Mouse (Mus musculus): ENCODE results near the gene Olfr1135.

The Olfr1135 gene

DNA sequence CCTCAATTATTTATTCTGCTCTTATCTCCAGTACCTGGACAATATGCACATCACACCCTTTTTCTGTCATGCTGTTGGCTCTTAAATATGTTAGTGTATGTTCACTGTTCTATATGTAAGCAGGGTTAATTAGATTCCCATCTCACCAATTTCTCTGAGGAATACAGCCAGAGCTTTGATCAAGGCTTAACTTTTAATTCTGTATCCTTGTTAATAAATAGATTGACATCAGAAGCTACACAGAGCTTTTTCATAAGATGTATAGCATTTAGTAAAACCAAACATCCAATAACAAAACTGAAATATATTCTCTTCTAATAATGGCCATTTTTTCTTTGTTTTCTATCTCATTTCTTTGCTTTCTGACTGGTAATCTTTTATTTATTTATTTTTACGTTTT lies at the start of gene Olfr1135:
Olfr1135 (minus strand) TSS at position 101 of the 400 bp plus-strand sequence.
- DNase-seq, result no peak

DNA sequence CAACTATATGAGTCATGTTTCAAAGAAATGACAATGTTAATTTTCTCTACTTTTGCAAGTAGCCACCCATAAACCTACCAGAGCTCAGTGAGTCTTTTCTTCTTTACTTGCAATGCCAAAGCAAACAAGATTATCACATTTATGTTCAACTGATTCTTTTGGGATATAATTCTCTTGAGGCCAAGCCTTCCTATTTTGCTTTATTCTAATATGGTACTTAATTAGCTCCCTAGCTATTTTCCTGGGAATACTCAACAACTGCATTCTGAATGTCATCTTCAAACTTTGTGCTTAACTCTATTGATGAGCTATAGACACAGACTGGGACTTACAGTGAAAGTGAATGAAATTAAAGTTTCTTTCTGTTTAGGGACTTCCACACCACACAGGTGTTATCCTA lies 39.6 kb upstream of the Olfr1135 start, which contains the start of gene Olfr1137:
Olfr1137 (minus strand) TSS at position 101 of the 400 bp plus-strand sequence.
- no peak for DNase-seq

DNA sequence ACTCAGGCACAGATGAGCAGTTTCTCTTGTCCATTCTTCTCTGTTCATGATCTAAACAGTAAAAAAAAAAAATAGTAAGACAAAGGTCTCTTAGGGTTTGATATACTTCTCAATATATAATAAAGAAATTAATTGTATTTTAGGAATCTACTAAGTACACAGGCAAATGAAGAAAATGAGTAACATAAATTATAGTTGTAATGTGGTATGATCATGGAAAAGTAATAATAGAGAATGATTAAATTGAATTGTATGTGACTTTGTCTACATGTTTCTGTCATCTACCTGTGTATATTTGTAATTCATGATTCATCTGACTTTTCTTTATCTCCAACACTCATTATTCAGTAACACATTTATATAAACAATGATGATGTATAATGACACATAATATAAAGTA lies 20.4 kb upstream of the Olfr1135 start, which contains the start of gene Olfr1136:
Olfr1136 (minus strand) TSS at position 101 of the 400 bp plus-strand sequence.
- no peak for DNase-seq

DNA sequence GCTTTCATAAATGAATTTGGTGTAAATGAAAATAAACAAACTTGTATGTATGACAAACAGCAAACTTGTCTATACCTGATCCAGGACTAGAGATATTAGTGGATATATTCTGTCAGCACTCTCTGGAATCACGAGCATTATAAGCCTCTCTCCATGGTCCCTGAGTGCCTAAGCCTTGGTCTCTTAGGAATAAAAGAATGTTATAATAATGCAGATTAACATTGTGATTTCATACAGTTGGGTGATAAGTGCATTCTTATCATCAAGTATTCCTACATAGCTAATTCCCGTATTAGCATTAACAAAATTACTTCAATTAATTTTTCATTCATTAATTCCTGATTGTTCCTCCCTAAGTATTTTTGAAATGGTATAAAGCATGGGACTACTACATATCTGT lies 15.1 kb downstream of the Olfr1135 start, which contains the start of gene Olfr1134:
Olfr1134 (minus strand) TSS at position 101 of the 400 bp plus-strand sequence.
- no peak for DNase-seq

DNA sequence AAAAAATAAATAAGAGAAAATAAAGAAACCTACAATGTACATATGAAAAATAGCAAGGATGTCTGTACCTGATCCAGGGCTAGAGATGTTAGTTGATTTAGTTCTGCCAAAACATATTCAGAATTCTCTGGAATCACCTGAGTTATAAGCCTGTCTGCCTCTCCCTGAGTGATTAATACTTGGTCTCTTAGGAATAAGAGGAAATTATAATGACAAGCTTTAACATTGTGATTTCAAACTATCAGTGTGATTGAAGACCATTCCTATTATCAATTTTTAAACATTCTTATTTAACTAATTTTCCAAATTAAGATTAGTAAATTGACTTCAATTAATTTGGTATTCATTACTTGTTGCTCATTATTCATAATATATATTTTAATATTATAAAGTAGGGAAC lies 26.2 kb downstream of the Olfr1135 start, which contains the start of gene Olfr1133:
Olfr1133 (minus strand) TSS at position 101 of the 400 bp plus-strand sequence.
- no peak for DNase-seq

DNA sequence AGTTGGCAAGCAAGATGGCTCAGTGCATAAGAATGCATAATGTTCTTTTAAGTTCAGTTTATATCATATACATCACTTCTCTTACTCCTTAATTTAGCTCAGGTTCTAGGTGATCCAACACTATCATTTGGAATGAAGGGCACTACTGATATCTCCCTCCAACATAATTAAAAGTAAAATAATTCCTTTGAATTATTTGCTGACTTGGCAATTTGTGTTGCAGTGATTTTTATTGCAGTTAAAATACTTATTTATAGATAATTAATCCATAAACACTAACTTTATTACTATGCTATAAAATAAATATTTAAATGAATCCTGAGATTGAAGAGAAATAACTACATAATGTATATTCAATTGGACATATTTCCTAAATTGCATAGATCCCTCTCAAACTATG lies 31.0 kb downstream of the Olfr1135 start:
- DNase-seq, result no peak

DNA sequence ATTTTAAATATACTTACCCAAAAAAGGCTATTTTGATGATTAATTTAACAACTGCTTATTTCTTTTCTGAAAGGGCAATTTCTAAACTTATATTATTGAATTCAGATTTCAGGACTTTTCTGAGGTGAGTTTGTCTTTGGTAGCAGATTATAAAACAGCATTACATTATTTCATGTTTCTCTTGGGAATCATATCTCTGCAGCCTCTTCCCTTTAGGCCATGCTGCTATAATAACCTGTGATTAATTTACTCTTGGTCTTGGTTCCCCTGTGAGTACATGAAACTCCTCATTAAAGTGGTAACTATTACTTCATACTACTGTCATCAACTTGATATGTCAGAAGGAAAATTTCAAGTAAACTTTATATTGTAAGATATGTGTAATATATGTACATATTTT lies 36.0 kb downstream of the Olfr1135 start, which contains the start of gene Olfr1132:
Olfr1132 (minus strand) TSS at position 101 of the 400 bp plus-strand sequence.
- no peak for DNase-seq

DNA sequence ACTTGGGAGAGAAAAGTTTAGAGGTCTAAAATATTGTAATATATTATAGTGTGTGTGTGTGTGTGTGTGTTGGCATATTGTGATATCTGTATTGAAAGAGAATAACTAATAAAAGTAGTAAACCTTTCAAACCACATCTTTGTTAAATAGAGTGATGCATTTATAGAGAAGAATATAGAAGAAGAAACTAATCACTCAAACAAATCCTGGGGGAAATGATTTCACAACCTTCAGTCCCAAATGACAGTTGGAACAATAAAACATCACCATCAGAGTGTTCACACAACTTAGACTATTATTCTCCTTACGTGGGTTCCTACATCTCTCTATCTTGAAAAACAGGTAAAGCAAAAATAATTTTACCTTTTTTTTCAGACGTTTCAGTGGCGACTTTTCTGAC lies 46.7 kb downstream of the Olfr1135 start, which contains the start of gene Olfr1131:
Olfr1131 (plus strand) TSS at position 301 of the 400 bp plus-strand sequence.
- DNase-seq, result no peak
